Mouse (Mus musculus): ENCODE data around the gene Gm14214.

Gm14214 gene

DNA sequence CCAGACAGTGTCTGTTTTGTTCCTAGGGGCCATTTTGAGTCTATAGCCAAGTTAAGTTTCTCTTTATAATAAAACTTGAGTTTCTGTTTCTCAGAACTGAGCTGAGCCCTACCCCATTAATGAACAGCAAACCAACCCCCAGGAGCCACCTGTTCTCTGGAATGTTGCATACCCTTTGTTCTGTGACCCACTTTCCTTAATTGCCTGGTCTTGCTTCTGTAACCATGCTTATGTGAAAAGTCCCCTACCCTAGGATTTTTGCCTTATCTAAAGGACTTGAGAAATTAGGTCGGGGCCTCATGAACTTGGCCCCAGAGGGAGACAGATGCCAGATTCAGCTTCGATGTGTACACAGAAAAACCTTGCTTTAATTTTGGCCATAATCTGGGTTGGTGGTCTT is 37.9 kb downstream of the Gm14214 start:
- DNase-seq (ENCODE audit: low spot score in 2 of 2): no peak

DNA sequence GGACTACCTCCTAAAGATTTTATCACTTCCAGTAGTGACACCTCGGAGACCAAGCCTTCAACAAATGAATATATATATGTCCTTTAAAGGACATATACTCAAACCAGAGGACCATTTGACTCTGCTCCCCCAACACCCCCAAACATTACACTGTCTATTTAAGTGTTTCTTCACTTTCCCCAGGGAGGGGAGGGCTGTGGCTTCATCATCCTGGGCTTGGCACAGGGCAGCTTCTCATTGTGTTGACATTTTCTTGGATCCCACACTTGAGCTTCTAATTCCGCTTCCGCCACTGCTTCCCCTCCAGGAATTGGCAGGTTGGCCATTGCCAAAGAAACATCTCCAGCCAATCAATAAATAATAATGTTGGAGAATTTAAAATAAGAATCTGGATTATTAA is 39.0 kb downstream of the Gm14214 start:
- no peak for DNase-seq (ENCODE audit: low spot score in 2 of 2)

DNA sequence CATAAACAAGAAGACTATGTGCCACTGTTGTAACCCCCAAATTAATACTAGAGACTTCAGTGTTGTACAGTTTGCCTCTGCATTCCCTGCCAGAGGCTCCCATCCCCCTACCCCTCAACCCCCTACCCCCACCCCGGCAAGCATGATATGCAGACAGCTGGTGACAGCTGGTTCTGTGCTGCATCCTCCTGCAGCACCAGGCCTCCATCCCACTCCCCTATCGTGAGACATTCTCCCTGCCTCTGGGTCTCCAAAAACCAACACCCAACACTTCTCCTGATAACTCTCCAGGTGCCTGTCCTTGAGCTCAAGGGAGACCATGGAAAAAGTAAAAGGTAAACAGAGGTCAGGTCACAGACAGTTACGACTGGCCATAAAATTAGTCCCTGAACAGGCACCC is 40.1 kb downstream of the Gm14214 start:
- DNase-seq (ENCODE audit: low spot score in 2 of 2): no peak

DNA sequence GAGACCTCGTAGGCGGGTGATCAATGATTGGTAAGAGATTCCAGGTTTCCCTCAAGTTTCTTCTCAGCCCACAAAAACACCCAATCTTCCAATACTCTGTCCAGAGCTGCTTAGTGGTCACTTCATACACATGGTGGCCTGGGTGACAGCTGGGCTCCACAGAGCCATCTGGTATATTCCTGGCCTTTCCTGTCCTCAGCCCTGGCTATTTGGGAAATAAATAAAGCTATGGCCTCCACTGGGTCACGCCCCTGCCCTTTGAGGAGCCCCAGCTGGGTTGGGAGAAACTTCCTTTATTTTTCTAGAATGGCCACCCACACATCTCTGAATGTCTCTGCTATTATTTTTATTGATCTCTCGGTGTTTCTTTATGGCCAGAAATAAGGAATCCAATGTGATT is 46.4 kb downstream of the Gm14214 start:
- no peak for DNase-seq (ENCODE audit: low spot score in 2 of 2)

- DNase-seq (ENCODE audit: low spot score in 2 of 2): no peak
These were observed 49.5 kb downstream of the Gm14214 start for GRCm38 (mm10) chr2:154720315-154720714.

All from spleen, postnatal 14 days (tissue).